In the genomic region with DNA sequence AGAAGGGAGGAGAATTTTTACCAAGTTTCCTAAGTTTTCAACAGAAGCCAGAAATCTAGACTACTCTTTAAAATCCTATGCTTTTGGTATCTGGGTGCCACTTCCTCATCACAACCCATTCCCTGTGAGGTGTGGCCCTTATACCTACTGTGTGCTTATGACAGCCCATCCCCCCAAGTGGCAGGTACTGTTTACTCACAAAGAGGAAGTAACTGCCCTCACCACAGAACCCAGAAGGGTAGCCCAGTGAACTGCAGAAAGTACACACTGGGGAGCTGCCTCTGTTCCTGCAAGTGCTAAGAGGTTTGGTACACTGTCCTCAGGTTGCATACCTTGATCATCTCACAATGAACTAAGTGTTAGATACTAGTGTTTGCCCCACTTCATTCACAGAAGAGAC, we compare ENCODE assay signal across 8 mouse cellular contexts. TPM values are rescaled to one million over a fixed set of nuclear protein-coding genes. Genes with fewer than 3 reads are reported as not detected.
DNase-seq lines count a peak whose midpoint lies in the region; ATAC-seq and TF ChIP-seq lines count a peak whose summit lies in the region.

No protein-coding gene starts in this region.

- intact Hi-C loops in gastrocnemius, postnatal 14 days (cut with DNase I; ENCODE audit: low total_unique reads): no loop called here

- ATAC-seq in heart, embryonic 11.5 days (replicated peaks; ENCODE audit: insufficient number of reproducible peaks, low FRiP score, low TSS enrichment): no peak
- no peak for ATAC-seq in midbrain, embryonic 14.5 days (ENCODE audit: low FRiP score, low TSS enrichment)

- peaks cover 17% of the 10 kb centered on the region for H3K4me1 ChIP-seq in heart, embryonic 11.5 days (ENCODE audit: control insufficient read depth, insufficient read depth, low read length)
- peaks cover 64% of the 10 kb centered on the region for H3K4me1 ChIP-seq in E14TG2a.4 (replicated peaks; ENCODE audit: low read depth, low read length)
- H3K4me1 ChIP-seq in midbrain, embryonic 14.5 days (ENCODE audit: control insufficient read depth, insufficient read depth, low read length): peaks cover 27% of the 10 kb centered on the region

- no peak for DNase-seq in heart, adult 8-10 months (ENCODE audit: low spot score)
- DNase-seq in induced T-regulatory cell, adult 2 months (ENCODE audit: low read depth): peak; percentile 66
- DNase-seq in midbrain, embryonic 14.5 days: no peak
- no peak for DNase-seq in layer of hippocampus, postnatal 36 days
- DNase-seq in embryo, embryonic 10.5 days (ENCODE audit: low spot score): no peak
- DNase-seq in gastrocnemius, postnatal 14 days: no peak

- H3K9me3 ChIP-seq in heart, embryonic 11.5 days (replicated peaks; ENCODE audit: control insufficient read depth, low read length): no peaks in the 10 kb centered on the region
- no peaks in the 10 kb centered on the region for H3K9me3 ChIP-seq in E14TG2a.4 (ENCODE audit: low read length)
- H3K9me3 ChIP-seq in midbrain, embryonic 14.5 days (ENCODE audit: control insufficient read depth, low read length): no peaks in the 10 kb centered on the region

- peak overlapping the region; percentile 93; the same call in 1 of the 2 replicates for H3K9ac ChIP-seq in heart, embryonic 11.5 days (ENCODE audit: low read depth, low read length)
- no peak overlapping the region for H3K9ac ChIP-seq in midbrain, embryonic 14.5 days (replicated peaks; ENCODE audit: low read length)

- H3K4me3 ChIP-seq in heart, embryonic 11.5 days (ENCODE audit: low read depth, low read length): no peak overlapping the region
- H3K4me3 ChIP-seq in E14TG2a.4 (replicated peaks; ENCODE audit: low read length): peak overlapping the region; percentile 100
- H3K4me3 ChIP-seq in midbrain, embryonic 14.5 days (replicated peaks; ENCODE audit: low read depth, low read length): peak overlapping the region; percentile 97

- no peak for TF ChIP-seq CTCF in E14TG2a.4 (conservative IDR thresholded peaks at IDR 0.05; ENCODE audit: low read length)

- H3K27me3 ChIP-seq in heart, embryonic 11.5 days (ENCODE audit: control insufficient read depth, insufficient read depth, low read length): no peaks in the 10 kb centered on the region
- H3K27me3 ChIP-seq in E14TG2a.4 (ENCODE audit: insufficient read depth, low read length): no peaks in the 10 kb centered on the region
- H3K27me3 ChIP-seq in midbrain, embryonic 14.5 days (ENCODE audit: control insufficient read depth, insufficient read depth, low read length): no peaks in the 10 kb centered on the region

- no peak overlapping the region for H3K27ac ChIP-seq in heart, embryonic 11.5 days (ENCODE audit: low read depth, low read length)
- no peak overlapping the region for H3K27ac ChIP-seq in midbrain, embryonic 14.5 days (replicated peaks; ENCODE audit: low read depth, low read length)

- H3K4me2 ChIP-seq in heart, embryonic 11.5 days: peak overlapping the region; percentile 84
- no peak overlapping the region; the same call in 1 of the 2 replicates for H3K4me2 ChIP-seq in midbrain, embryonic 14.5 days (ENCODE audit: low read length)

- no peaks in the 10 kb centered on the region for H3K36me3 ChIP-seq in heart, embryonic 11.5 days (ENCODE audit: control insufficient read depth, insufficient read depth, low read length)
- H3K36me3 ChIP-seq in E14TG2a.4 (ENCODE audit: insufficient read depth, low read length): peaks cover 26% of the 10 kb centered on the region
- no peaks in the 10 kb centered on the region for H3K36me3 ChIP-seq in midbrain, embryonic 14.5 days (ENCODE audit: control insufficient read depth, insufficient read depth, low read length)

RNA-seq across cellular contexts. Expression of a gene that starts 2.0 kb away (rescaled TPM):
- 70.7 and 75.8 TPM in 2 replicates for polyA plus RNA-seq in heart, embryonic 11.5 days (2014; fragmentation: Nextera tagmentation; extraction: Ambion mirVana)
- total RNA-seq in heart, adult 8-10 months (2022): 10 to 100 TPM; 46.2 to 53.4 (median 47.6) TPM
- 78.6 and 88.1 TPM in 2 replicates for polyA plus RNA-seq in midbrain, embryonic 14.5 days (2014; fragmentation: Nextera tagmentation; extraction: Ambion mirVana)
- 100 to 1,000 TPM; 157 to 161 TPM for total RNA-seq in layer of hippocampus, postnatal 36 days (2021)
- 10 to 100 TPM; 25.7 to 26.0 TPM for total RNA-seq in gastrocnemius, postnatal 14 days (2021)

RNA-seq across cellular contexts. Expression of a gene that starts 9.5 kb away (rescaled TPM):
- 0.04 and 0.24 TPM in 2 replicates for polyA plus RNA-seq in heart, embryonic 11.5 days (2014; fragmentation: Nextera tagmentation; extraction: Ambion mirVana)
- total RNA-seq in heart, adult 8-10 months (2022): not detected
- 0.22 and 0.23 TPM in 2 replicates for polyA plus RNA-seq in midbrain, embryonic 14.5 days (2014; fragmentation: Nextera tagmentation; extraction: Ambion mirVana)
- under 1 TPM in 1 of 2 experiments, not detected in 1; 0.22 TPM for total RNA-seq in layer of hippocampus, postnatal 36 days (2021)
- total RNA-seq in gastrocnemius, postnatal 14 days (2021): not detected

RNA-seq across cellular contexts. Expression of a gene that starts 57.9 kb away (rescaled TPM):
- 0.13 TPM in 2 replicates for polyA plus RNA-seq in heart, embryonic 11.5 days (2014; fragmentation: Nextera tagmentation; extraction: Ambion mirVana)
- total RNA-seq in heart, adult 8-10 months (2022): under 1 TPM in 1 of 4 experiments, not detected in 3; 0.16 TPM
- polyA plus RNA-seq in midbrain, embryonic 14.5 days (2014; fragmentation: Nextera tagmentation; extraction: Ambion mirVana): 19.1 and 29.4 TPM in 2 replicates
- total RNA-seq in layer of hippocampus, postnatal 36 days (2021): 100 to 1,000 TPM; 135 to 142 TPM
- total RNA-seq in gastrocnemius, postnatal 14 days (2021): under 1 TPM; 0.09 to 0.12 TPM

Comparison
In these comparisons a context has a peak if more than half of its experiments do, and no peak if none do; other contexts are left out.
1. RNA of a gene that starts 57.9 kb away (total RNA-seq): 135 to 142 TPM in layer of hippocampus, postnatal 36 days; 0.09 to 0.12 TPM in gastrocnemius, postnatal 14 days and 0.16 TPM in heart, adult 8-10 months; every median in the first group is over 100 times any median in the second.